Mouse (Mus musculus) midbrain, postnatal 0 days (tissue): ENCODE measurements at regions not wholly inside any gene's neighbourhood (a gene's known extent, or its start where the extent isn't known, plus 50 kb on each side); places are given as distances from the start of the nearest gene placed in this dataset.

Experiments used
- ATAC-seq: fragments of 200-750 bp; cut with Nextera tagmentation; 2 replicates; pipeline ENCODE4 v1.8.0; 2017; ENCODE audit warnings: moderate number of reproducible peaks, mild to moderate bottlenecking, moderate TSS enrichment, moderate library complexity; ENCODE audit not compliant: low FRiP score
- DNase-seq: peaks from one replicate; pipeline ENCODE4 v3.0.0-alpha.2; 2015; ENCODE audit warnings: low spot score
- H3K27ac ChIP-seq: fragments of 300-500 bp; sonication (generic); 2 replicates; pipeline ENCODE4 v1.5.1; 2014; ENCODE audit warnings: low read depth, mild to moderate bottlenecking, low read length, mixed read lengths
- H3K27me3 ChIP-seq: fragments of 300-500 bp; sonication (generic); 2 replicates; pipeline ENCODE4 v1.6.1; 2014; ENCODE audit warnings: low read length, control low read depth, mixed read lengths; ENCODE audit not compliant: insufficient read depth
- H3K36me3 ChIP-seq: fragments of 300-500 bp; sonication (generic); 2 replicates; pipeline ENCODE4 v1.6.1; 2014; ENCODE audit warnings: low read length, control low read depth, mixed read lengths; ENCODE audit not compliant: insufficient read depth
- H3K4me1 ChIP-seq: fragments of 300-500 bp; sonication (generic); 2 replicates; pipeline ENCODE4 v1.6.1; 2014; ENCODE audit warnings: mild to moderate bottlenecking, control low read depth, antibody characterized with exemption, low read length, mixed read lengths; ENCODE audit not compliant: insufficient read depth
- H3K4me2 ChIP-seq: fragments of 300-500 bp; sonication (generic); 2 replicates; pipeline ENCODE4 v1.6.1; 2014; ENCODE audit warnings: low read depth, mild to moderate bottlenecking, low read length, mixed read lengths; ENCODE audit not compliant: poor library complexity, severe bottlenecking
- H3K4me3 ChIP-seq: fragments of 300-500 bp; sonication (generic); 2 replicates; pipeline ENCODE4 v1.5.1; 2014; ENCODE audit warnings: low read depth, mild to moderate bottlenecking, low read length, moderate library complexity
- H3K9ac ChIP-seq: fragments of 300-500 bp; sonication (generic); replicated peaks from 2 replicates; pipeline ENCODE4 v1.6.1; 2014; ENCODE audit warnings: mild to moderate bottlenecking, low read length, moderate library complexity, mixed read lengths; ENCODE audit not compliant: poor library complexity, severe bottlenecking
- H3K9me3 ChIP-seq: fragments of 300-500 bp; sonication (generic); 2 replicates; pipeline ENCODE4 v1.6.1; 2016; ENCODE audit warnings: low read length, control low read depth
- CTCF ChIP-seq: IDR thresholded peaks from 2 replicates; pipeline ENCODE4 v1.5.1; 2016; ENCODE audit warnings: antibody characterized with exemption, mild to moderate bottlenecking
- WGBS: fragments of 180-500 bp; shearing (Covaris S2); extraction: QIAGEN DNeasy Blood & Tissue Kit; methylation state at CpG from one replicate; pipeline ENCODE4 v1.1.7; 2014; 5-methylcytosine and 5-hydroxymethylcytosine counted together

DNA sequence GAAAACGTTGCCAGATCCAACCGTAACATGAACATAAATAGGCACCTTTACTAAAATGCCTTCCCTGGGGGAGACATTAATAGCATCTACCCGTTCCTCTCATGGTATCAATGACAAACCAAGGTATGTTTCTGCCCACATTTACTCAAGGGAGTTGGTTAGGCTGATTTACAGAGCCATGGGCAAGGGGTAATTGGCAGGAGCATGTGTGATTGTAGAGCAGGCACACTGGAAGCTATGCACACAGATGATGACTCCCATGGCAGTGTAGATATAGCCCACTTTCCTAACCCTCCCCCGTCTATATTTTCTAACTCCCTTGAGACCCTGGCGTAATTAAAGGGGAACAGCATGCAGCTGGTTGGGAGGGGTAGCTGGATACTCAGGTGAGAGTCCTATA is 183.6 kb upstream of the Mki67 start:
- Histone ChIP-seq H3K27me3 (no peaks in the 10 kb centered on the region), H3K36me3 (no peaks in the 10 kb centered on the region), H3K9me3 (no peaks in the 10 kb centered on the region), H3K9ac (no peak overlapping the region), H3K4me2 (no peak overlapping the region), H3K27ac (no peak overlapping the region), H3K4me3 (no peak overlapping the region), H3K4me1 (peaks cover 4% of the 10 kb centered on the region; the same call in 1 of the 2 replicates)
- ATAC-seq: no peak
- no peak for DNase-seq
- 92% methylated on average over 5 of the region's 5 CpGs for WGBS
- TF ChIP-seq CTCF: no peak

DNA sequence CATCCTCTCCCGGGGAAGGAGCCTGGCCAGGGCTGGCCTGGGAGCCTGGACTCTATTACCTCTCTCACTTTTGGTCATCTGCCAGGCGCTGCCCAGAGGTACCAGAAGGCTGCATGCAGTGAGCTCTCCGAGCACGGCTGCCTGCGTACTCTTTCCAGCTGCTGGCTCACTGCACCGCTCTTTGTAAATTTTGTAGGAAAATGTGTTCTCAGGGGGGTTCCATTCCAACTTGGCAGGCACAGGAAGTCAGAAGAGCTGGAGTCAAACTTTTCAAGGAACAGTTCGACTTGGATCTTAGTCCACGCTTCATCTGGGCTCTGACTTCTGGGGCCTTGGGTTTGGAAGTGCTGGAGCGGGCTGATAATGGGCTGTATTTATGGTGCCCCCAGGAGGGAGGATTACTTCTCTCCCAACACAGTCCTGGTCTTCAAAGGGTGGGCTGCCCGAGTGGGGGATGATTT is 184.7 kb upstream of the Mki67 start:
- WGBS: 50% methylated on average over 10 of the region's 10 CpGs
- H3K4me3 ChIP-seq: no peak overlapping the region
- no peaks in the 10 kb centered on the region for H3K9me3 ChIP-seq
- ATAC-seq (no peak), DNase-seq (peak; percentile 41)
- TF ChIP-seq CTCF: no peak
- no peaks in the 10 kb centered on the region for H3K36me3 ChIP-seq
- no peak overlapping the region for H3K4me2 ChIP-seq
- H3K4me1 ChIP-seq: peaks cover 4% of the 10 kb centered on the region; the same call in 1 of the 2 replicates
- no peaks in the 10 kb centered on the region for H3K27me3 ChIP-seq
- no peak overlapping the region for H3K9ac ChIP-seq
- no peak overlapping the region for H3K27ac ChIP-seq

GRCm38 (mm10) chr7:135902106-135903055 is 186.2 kb upstream of the Mki67 start:
- no peak overlapping the region for H3K4me2 ChIP-seq
- no peak for ATAC-seq
- H3K4me1 ChIP-seq: peaks cover 4% of the 10 kb centered on the region; the same call in 1 of the 2 replicates
- H3K9ac ChIP-seq: no peak overlapping the region
- DNase-seq: no peak
- no peaks in the 10 kb centered on the region for H3K9me3 ChIP-seq
- no peaks in the 10 kb centered on the region for H3K36me3 ChIP-seq
- 82% methylated on average over 13 of the region's 13 CpGs for WGBS
- TF ChIP-seq CTCF: no peak
- H3K27me3 ChIP-seq: no peaks in the 10 kb centered on the region
- H3K4me3 ChIP-seq: no peak overlapping the region
- no peak overlapping the region for H3K27ac ChIP-seq

- Histone ChIP-seq H3K4me3 (no peak overlapping the region), H3K4me2 (no peak overlapping the region), H3K4me1 (no peaks in the 10 kb centered on the region), H3K9me3 (no peaks in the 10 kb centered on the region), H3K36me3 (no peaks in the 10 kb centered on the region), H3K9ac (no peak overlapping the region), H3K27me3 (no peaks in the 10 kb centered on the region), H3K27ac (no peak overlapping the region)
- ATAC-seq (no peak), DNase-seq (no peak)
- no peak for TF ChIP-seq CTCF
These were observed 195.2 kb upstream of the Mki67 start for GRCm38 (mm10) chr7:135911376-135911775.

DNA sequence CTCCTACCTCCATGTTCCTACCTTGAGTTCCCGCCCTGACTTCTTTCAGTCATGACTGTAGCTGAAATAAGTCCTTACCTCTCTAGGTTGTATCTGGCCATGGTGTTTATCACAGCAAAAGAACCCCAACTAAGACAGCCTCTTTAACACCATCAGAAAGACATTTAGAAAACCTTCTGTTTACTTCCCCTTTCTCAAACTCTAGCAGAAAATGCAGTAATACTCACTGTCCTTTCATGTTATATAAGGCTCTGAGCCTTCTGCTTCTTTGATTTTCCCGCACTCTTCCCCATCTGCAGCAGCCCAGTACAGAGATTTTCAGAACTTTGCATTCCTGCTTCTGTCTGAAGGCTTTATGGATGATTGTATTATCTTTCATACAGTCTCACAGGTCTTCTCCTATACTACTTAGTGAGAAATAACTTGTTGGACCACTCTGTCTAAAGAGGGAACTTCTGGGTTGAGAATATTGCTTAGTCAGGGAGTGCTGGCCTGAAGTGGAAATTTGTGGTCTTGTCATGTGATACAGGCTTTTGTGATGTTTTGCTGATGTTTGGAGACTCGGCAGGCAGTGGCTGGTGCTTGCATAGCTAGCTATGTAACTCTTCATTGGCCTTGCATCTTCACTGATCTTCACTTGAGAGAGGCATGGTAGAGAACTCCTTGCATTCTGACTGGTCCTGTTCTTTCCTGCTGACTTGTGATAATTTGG is 197.9 kb upstream of the Mki67 start:
- Histone ChIP-seq H3K4me1 (no peaks in the 10 kb centered on the region), H3K9ac (no peak overlapping the region), H3K27me3 (no peaks in the 10 kb centered on the region), H3K4me2 (no peak overlapping the region), H3K27ac (no peak overlapping the region), H3K4me3 (no peak overlapping the region), H3K9me3 (no peaks in the 10 kb centered on the region), H3K36me3 (no peaks in the 10 kb centered on the region)
- 91% methylated on average over 3 of the region's 3 CpGs for WGBS
- no peak for ATAC-seq
- no peak for DNase-seq
- no peak for TF ChIP-seq CTCF

DNA sequence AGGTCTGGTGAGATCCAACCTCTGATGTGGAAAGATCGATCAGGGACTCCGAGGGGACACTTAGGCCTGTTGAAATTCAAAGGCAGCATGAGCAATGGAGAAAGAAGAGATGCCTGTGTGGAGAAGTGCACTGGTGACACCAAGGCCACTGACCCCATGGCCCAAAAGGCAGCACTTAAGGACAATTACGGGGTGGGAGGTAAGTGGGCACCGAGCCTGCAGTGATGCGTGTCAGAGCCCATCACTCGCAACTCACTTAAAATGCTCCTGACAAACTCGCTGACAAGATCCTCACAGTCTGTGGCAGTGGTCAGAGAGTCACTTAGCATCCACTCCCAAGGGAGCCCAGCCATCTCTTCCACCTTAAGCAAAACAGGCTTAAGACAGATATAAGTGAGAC is 207.7 kb upstream of the Mki67 start:
- DNase-seq: no peak
- Histone ChIP-seq H3K27ac (no peak overlapping the region), H3K4me3 (no peak overlapping the region)

More for the DNA sequence above, 207.7 kb upstream of the Mki67 start:
- ATAC-seq: no peak
- no peaks in the 10 kb centered on the region for H3K4me1 ChIP-seq
- no peak overlapping the region for H3K4me2 ChIP-seq
- no peaks in the 10 kb centered on the region for H3K36me3 ChIP-seq
- no peaks in the 10 kb centered on the region for H3K9me3 ChIP-seq
- 79% methylated on average over 7 of the region's 7 CpGs for WGBS
- no peak overlapping the region for H3K9ac ChIP-seq
- no peaks in the 10 kb centered on the region for H3K27me3 ChIP-seq
- TF ChIP-seq CTCF: no peak
